Mouse (Mus musculus) heart, postnatal 0 days (tissue): Measurements from ENCODE around the gene Ptprm. TPM values are rescaled to one million over a fixed set of nuclear protein-coding genes. Genes with fewer than 3 reads are reported as not detected.

Source experiments
- ATAC-seq: fragments of 200-750 bp; cut with Nextera tagmentation; 2 replicates; pipeline ENCODE4 v1.8.0; 2017; ENCODE audit warnings: low read depth, moderate number of reproducible peaks, moderate library complexity; ENCODE audit not compliant: insufficient read depth
- DNase-seq: peaks from one replicate; pipeline ENCODE4 v3.0.0-alpha.2; 2016; ENCODE audit warnings: low spot score
- H3K27ac ChIP-seq: fragments of 300-500 bp; sonication (generic); 2 replicates; pipeline ENCODE4 v1.5.1; 2014; ENCODE audit warnings: low read depth, mild to moderate bottlenecking
- H3K27me3 ChIP-seq: fragments of 300-500 bp; sonication (generic); 2 replicates; pipeline ENCODE4 v1.6.1; 2014; ENCODE audit warnings: low read length, mixed read lengths; ENCODE audit not compliant: control insufficient read depth, insufficient read depth
- H3K36me3 ChIP-seq: fragments of 300-500 bp; sonication (generic); replicated peaks from 2 replicates; pipeline ENCODE4 v1.6.1; 2014; ENCODE audit warnings: low read length, mixed read lengths; ENCODE audit not compliant: control insufficient read depth, insufficient read depth
- H3K4me1 ChIP-seq: fragments of 300-500 bp; sonication (generic); 2 replicates; pipeline ENCODE4 v1.6.1; 2014; ENCODE audit warnings: antibody characterized with exemption; ENCODE audit not compliant: control insufficient read depth, insufficient read depth
- H3K4me2 ChIP-seq: fragments of 300-500 bp; sonication (generic); 2 replicates; pipeline ENCODE4 v1.6.1; 2014; ENCODE audit warnings: low read depth, mild to moderate bottlenecking, low read length, moderate library complexity
- H3K4me3 ChIP-seq: fragments of 300-500 bp; sonication (generic); 2 replicates; pipeline ENCODE4 v1.5.1; 2014; ENCODE audit warnings: low read depth, low read length
- H3K9ac ChIP-seq: fragments of 300-500 bp; sonication (generic); replicated peaks from 2 replicates; pipeline ENCODE4 v1.6.1; 2014; ENCODE audit warnings: low read depth, low read length, mixed read lengths
- H3K9me3 ChIP-seq: fragments of 300-500 bp; sonication (generic); replicated peaks from 2 replicates; pipeline ENCODE4 v1.6.1; 2016; ENCODE audit warnings: low read length; ENCODE audit not compliant: control insufficient read depth
- CTCF ChIP-seq: IDR thresholded peaks from 2 replicates; pipeline ENCODE4 v1.5.1; 2016; ENCODE audit warnings: antibody characterized with exemption, control low read depth, low read depth
- EP300 ChIP-seq: IDR thresholded peaks from 2 replicates; pipeline ENCODE4 v1.6.1; 2016; ENCODE audit warnings: antibody characterized with exemption, low read depth
- WGBS: fragments of 180-500 bp; shearing (Covaris S2); extraction: QIAGEN DNeasy Blood & Tissue Kit; methylation state at CpG from one replicate; pipeline ENCODE4 v1.1.7; 2014; 5-methylcytosine and 5-hydroxymethylcytosine counted together
- polyA plus RNA-seq: library from polyadenylated mRNA; unstranded; fragments of >200 nt; fragmentation: Nextera tagmentation; extraction: Ambion mirVana; gene quantifications from 2 replicates; pipeline ENCODE4 v1.2.1, GENCODE M21; 2015
- total RNA-seq: library from RNA; depleted of rRNA; stranded (reverse); fragments of >200 nt; gene quantifications from 2 replicates; pipeline ENCODE4 v1.2.3, GENCODE M21; 2014; ENCODE audit warnings: low replicate concordance

Ptprm gene
- total and polyA plus RNA-seq, 2 experiments from 2014 or later: 11.9 to 48.0 TPM

DNA sequence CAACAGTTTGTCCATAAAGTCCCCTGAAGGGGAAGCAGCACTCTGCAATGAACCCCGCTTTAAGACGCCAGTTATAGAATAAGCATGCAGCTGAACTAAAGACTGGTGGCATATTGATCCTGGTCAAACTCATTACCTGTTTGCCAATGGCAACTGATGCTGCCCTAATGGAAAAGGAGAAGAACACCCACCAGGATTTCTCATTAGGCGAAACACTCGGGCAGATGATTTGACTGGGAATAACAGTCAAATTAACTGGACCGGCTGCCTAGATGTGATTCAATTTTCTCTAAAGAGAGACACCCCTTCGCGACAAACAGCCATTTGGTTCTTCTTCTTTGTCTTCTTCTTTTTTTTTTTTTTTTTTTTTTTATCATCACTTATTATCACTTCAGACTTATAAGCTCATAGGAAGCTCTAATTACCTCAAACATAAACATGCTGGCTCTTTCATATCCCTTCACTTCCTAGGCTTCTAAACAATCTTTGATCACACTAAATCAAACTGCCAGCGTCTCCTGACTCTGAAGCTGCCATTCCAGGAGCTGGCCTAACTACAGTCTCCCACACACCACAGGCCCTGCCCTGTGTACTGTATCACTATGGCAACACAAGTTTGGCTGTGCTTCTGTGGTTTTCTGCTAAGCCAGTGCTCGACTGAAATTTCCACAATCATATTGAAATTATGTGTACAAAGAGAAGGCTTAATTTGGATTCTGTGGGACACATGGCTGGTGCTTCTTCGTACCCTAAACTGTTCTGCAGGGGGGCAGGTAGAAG, 48.0 kb downstream of the Ptprm start:
- DNase-seq: no peak
- no peak for ATAC-seq
- no peak overlapping the region for H3K4me2 ChIP-seq
- H3K9ac ChIP-seq: no peak overlapping the region
- no peaks in the 10 kb centered on the region for H3K27me3 ChIP-seq
- no peak overlapping the region for H3K27ac ChIP-seq
- H3K4me1 ChIP-seq: peaks cover 41% of the 10 kb centered on the region
- H3K4me3 ChIP-seq: no peak overlapping the region
- WGBS: 85% methylated on average over 10 of the region's 10 CpGs
- H3K9me3 ChIP-seq: no peaks in the 10 kb centered on the region
- no peaks in the 10 kb centered on the region for H3K36me3 ChIP-seq
- TF ChIP-seq CTCF (no peak), EP300 (no peak)

DNA sequence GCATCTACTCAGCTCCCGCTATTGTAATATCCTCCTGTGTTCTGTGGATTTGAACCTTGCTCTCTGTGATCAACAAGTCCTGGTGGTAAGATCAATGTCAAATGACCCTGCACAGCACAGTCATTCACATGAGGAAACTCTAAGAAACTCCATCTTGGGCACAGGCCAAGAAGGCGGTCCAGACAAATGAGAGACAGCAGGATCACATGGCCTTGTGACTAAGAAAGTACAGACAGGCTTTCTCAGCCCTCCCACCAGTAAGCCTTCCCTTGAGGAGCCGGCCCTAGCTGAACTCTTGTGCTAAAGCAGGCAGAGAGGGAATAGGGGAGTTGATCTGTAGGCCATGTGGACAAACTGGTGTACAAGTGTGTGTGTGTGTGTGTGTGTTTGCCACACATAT, 49.4 kb downstream of the Ptprm start:
- H3K27me3 ChIP-seq: no peaks in the 10 kb centered on the region
- TF ChIP-seq CTCF (no peak), EP300 (no peak)
- peaks cover 36% of the 10 kb centered on the region for H3K4me1 ChIP-seq
- peak; percentile 58 for ATAC-seq
- H3K4me3 ChIP-seq: no peak overlapping the region
- H3K27ac ChIP-seq: no peak overlapping the region
- no peak overlapping the region for H3K9ac ChIP-seq
- WGBS: 49% methylated on average over 3 of the region's 3 CpGs
- H3K36me3 ChIP-seq: no peaks in the 10 kb centered on the region
- peak; percentile 34 for DNase-seq
- H3K4me2 ChIP-seq: no peak overlapping the region
- no peaks in the 10 kb centered on the region for H3K9me3 ChIP-seq

DNA sequence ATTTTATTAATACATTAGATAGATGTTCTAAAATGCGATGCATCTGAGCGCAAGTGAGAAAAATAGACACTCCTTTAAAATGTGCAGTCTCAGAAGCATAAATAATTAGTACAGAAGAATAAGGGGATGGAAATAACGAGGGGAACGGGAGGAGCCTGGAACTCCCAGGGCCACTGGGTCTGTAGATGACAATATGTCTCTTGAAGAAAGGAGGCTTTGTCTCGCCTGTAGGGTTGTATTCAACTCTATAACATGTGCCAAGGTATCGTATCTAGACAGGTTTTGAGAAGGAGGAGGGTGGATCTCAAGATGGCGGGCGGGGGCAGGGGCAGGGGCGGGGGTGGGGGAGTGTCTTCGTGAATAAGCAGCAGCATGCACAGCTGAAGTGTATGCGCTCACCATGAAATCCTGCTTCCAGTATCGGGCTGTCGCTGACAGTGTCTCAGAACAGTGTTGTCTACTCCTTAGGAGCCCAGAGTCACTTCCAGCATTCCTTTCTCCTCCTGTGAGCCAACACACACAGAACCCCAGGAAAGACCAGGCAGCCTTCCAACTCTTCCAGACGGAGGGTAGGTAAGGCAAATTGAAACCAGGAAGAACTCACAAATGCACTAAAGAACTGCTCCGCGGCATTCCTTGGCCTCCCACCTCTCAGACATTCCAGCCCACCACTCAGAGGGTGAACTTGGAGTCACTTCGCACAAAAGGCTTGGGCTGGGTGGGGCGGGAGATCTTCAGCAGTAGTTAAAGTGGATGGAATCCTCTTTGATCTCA, 50.7 kb downstream of the Ptprm start:
- H3K4me2 ChIP-seq: peak overlapping the region; percentile 26; the same call in 1 of the 2 replicates
- peak; percentile 52 for DNase-seq
- no peaks in the 10 kb centered on the region for H3K27me3 ChIP-seq
- no peak overlapping the region for H3K4me3 ChIP-seq
- no peaks in the 10 kb centered on the region for H3K9me3 ChIP-seq
- H3K4me1 ChIP-seq: peaks cover 25% of the 10 kb centered on the region
- 61% methylated on average over 18 of the region's 18 CpGs for WGBS
- peak overlapping the region; percentile 4; the same call in 1 of the 2 replicates for H3K27ac ChIP-seq
- H3K9ac ChIP-seq: no peak overlapping the region
- ATAC-seq: 0 out of 2 replicates have a peak, but pooled peaks have one; percentile 32
- H3K36me3 ChIP-seq: no peaks in the 10 kb centered on the region
- TF ChIP-seq EP300 (no peak), CTCF (no peak)

DNA sequence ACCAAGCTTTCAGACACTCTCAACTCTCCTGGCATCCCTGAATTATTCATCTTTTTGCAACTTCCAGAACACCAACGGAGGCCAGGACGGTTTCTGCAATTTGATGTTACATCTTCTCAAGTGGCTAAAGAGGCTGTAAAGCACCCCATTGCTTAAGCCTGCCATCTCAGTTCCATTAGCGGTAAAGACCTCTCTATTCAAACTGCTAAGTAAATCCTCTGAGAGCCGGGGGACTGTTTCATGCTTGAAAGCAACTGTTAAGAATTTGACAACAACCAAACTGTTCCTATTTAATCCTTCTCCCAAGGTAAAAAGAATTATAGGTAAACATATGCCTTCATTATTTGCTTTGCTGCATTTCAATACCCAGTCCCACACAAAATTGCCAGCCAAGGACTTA, 51.7 kb downstream of the Ptprm start:
- 80% methylated on average over 4 of the region's 4 CpGs for WGBS
- DNase-seq: no peak

DNA sequence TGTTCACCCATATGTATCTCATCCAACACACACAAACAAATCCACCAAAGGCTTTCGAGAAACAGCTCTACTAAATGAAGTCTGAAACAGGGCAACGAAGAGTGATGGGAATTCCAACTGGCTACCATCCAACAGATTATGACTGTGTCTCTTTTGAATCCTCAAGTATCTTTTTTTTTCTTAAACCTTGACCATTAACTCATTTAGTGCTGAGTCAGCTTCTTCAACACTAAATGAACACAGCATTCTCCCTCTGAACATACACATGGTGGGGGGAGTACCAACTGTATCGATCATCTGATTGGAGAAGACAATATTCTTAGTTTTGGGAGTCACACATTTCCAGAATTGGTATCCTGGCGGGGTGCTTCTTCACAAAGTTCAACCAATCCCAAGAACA, 52.2 kb downstream of the Ptprm start:
- TF ChIP-seq EP300 (no peak), CTCF (no peak)
- DNase-seq (no peak), ATAC-seq (no peak)

More for the DNA sequence above, 51.7 kb downstream of the Ptprm start:
- Histone ChIP-seq H3K9me3 (no peaks in the 10 kb centered on the region), H3K4me2 (no peak overlapping the region), H3K27ac (no peak overlapping the region), H3K36me3 (no peaks in the 10 kb centered on the region), H3K4me1 (peaks cover 24% of the 10 kb centered on the region), H3K4me3 (no peak overlapping the region), H3K27me3 (no peaks in the 10 kb centered on the region), H3K9ac (no peak overlapping the region)
- TF ChIP-seq CTCF (no peak), EP300 (no peak)
- no peak for ATAC-seq

More for the DNA sequence above, 52.2 kb downstream of the Ptprm start:
- Histone ChIP-seq H3K36me3 (no peaks in the 10 kb centered on the region), H3K9ac (no peak overlapping the region), H3K4me1 (peaks cover 24% of the 10 kb centered on the region), H3K9me3 (no peaks in the 10 kb centered on the region), H3K4me3 (no peak overlapping the region), H3K4me2 (no peak overlapping the region), H3K27me3 (no peaks in the 10 kb centered on the region), H3K27ac (no peak overlapping the region)
- WGBS: 87% methylated on average over 4 of the region's 4 CpGs
